ENCODE assay signal across 10 mouse cellular contexts in genomic region chr3:126611624-126612023, GRCm38 (mm10). TPM values are rescaled to one million over a fixed set of nuclear protein-coding genes. Genes with fewer than 3 reads are reported as not detected.
DNase-seq lines count a peak whose midpoint lies in the region; ATAC-seq lines count a peak whose summit lies in the region.
"Had no signal": no experiment of that assay in that cellular context is flagged by ENCODE, and none has a peak within 500 bp of the region (broad histone marks: within the 10 kb centered on the region; RNA-seq: fewer than 3 reads in every experiment).

No protein-coding gene starts in this region.

- no peaks in the 10 kb centered on the region for H3K27me3 ChIP-seq in heart, embryonic 13.5 days (replicated peaks)
- H3K27me3 ChIP-seq in neural tube, embryonic 13.5 days = no peaks in the 10 kb centered on the region
- H3K27me3 ChIP-seq in intestine, embryonic 16.5 days (replicated peaks; ENCODE audit: control insufficient read depth, insufficient read depth, low read length) = no peaks in the 10 kb centered on the region
- H3K27me3 ChIP-seq: forebrain, embryonic 13.5 days had no signal

- H3K4me1 ChIP-seq in heart, embryonic 13.5 days = peaks cover 79% of the 10 kb centered on the region
- peaks cover 29% of the 10 kb centered on the region for H3K4me1 ChIP-seq in neural tube, embryonic 13.5 days (replicated peaks)
- peaks cover 34% of the 10 kb centered on the region for H3K4me1 ChIP-seq in intestine, embryonic 16.5 days (ENCODE audit: control insufficient read depth, insufficient read depth, low read length)

- peak overlapping the region; percentile 28 for H3K4me3 ChIP-seq in heart, embryonic 13.5 days
- no peak overlapping the region for H3K4me3 ChIP-seq in neural tube, embryonic 13.5 days
- H3K4me3 ChIP-seq in intestine, embryonic 16.5 days (ENCODE audit: low read length) = peak overlapping the region; percentile 3; the same call in 1 of the 2 replicates
- H3K4me3 ChIP-seq: forebrain, embryonic 13.5 days had no signal

- WGBS in heart, embryonic 13.5 days = 3% methylated on average over 7 of the region's 7 CpGs
- 15% methylated on average over 7 of the region's 7 CpGs for WGBS in neural tube, embryonic 13.5 days
- 22% methylated on average over 7 of the region's 7 CpGs for WGBS in intestine, embryonic 16.5 days

- peak overlapping the region; percentile 64 for H3K4me2 ChIP-seq in heart, embryonic 13.5 days
- H3K4me2 ChIP-seq in neural tube, embryonic 13.5 days = 0 out of 2 replicates have a peak overlapping the region, but pooled peaks have one; percentile 3
- peak overlapping the region; percentile 44 for H3K4me2 ChIP-seq in intestine, embryonic 16.5 days (ENCODE audit: low read depth, low read length)
- H3K4me2 ChIP-seq: forebrain, embryonic 13.5 days had no signal

- no peak for DNase-seq in heart, adult 11 months
- DNase-seq in neural tube, embryonic 10.5 days (ENCODE audit: extremely low spot score, low spot score) = no peak
- no peak for DNase-seq in right cerebral cortex, postnatal 36 days (ENCODE audit: low spot score in 2 of 2)
- no peak for DNase-seq in gastrocnemius, postnatal 10 days
- DNase-seq: embryo, embryonic 11 days; lung, adult 2 months had no signal

- peak overlapping the region; percentile 84 for H3K27ac ChIP-seq in heart, embryonic 13.5 days (replicated peaks)
- no peak overlapping the region for H3K27ac ChIP-seq in neural tube, embryonic 13.5 days (replicated peaks)
- H3K27ac ChIP-seq in intestine, embryonic 16.5 days (ENCODE audit: low read length) = peak overlapping the region; percentile 93
- H3K27ac ChIP-seq: forebrain, embryonic 13.5 days had no signal

- peaks cover 3% of the 10 kb centered on the region for H3K9me3 ChIP-seq in heart, embryonic 13.5 days
- no peaks in the 10 kb centered on the region for H3K9me3 ChIP-seq in neural tube, embryonic 13.5 days
- no peaks in the 10 kb centered on the region for H3K9me3 ChIP-seq in intestine, embryonic 16.5 days (ENCODE audit: control insufficient read depth, low read length)
- H3K9me3 ChIP-seq: forebrain, embryonic 13.5 days had no signal

- H3K36me3 ChIP-seq in heart, embryonic 13.5 days = peaks cover 6% of the 10 kb centered on the region
- 0 out of 2 replicates have a peak, but pooled peaks cover 2% of the 10 kb centered on the region for H3K36me3 ChIP-seq in neural tube, embryonic 13.5 days
- H3K36me3 ChIP-seq in intestine, embryonic 16.5 days (ENCODE audit: control insufficient read depth, insufficient read depth, low read length) = no peaks in the 10 kb centered on the region

- ATAC-seq in heart, embryonic 13.5 days (ENCODE audit: extremely low read depth, insufficient number of reproducible peaks, low FRiP score, low TSS enrichment) = no peak
- ATAC-seq in neural tube, embryonic 13.5 days (ENCODE audit: low read depth) = no peak
- ATAC-seq in intestine, embryonic 16.5 days = peak; percentile 66
- ATAC-seq: forebrain, embryonic 13.5 days had no signal

- H3K9ac ChIP-seq in heart, embryonic 13.5 days = peak overlapping the region; percentile 75
- no peak overlapping the region for H3K9ac ChIP-seq in neural tube, embryonic 13.5 days
- 0 out of 2 replicates have a peak overlapping the region, but pooled peaks have one; percentile 50 for H3K9ac ChIP-seq in intestine, embryonic 16.5 days (ENCODE audit: low read depth, low read length)
- H3K9ac ChIP-seq: forebrain, embryonic 13.5 days had no signal

RNA-seq across cellular contexts. Expression of gene Camk2d, which starts 15.5 kb away (rescaled TPM):
- polyA plus RNA-seq in heart, embryonic 13.5 days (2015; fragmentation: Nextera tagmentation; extraction: Ambion mirVana) = 87.4 and 97.6 TPM in 2 replicates
- 60.4 and 66.7 TPM in 2 replicates for polyA plus RNA-seq in neural tube, embryonic 13.5 days (2015; fragmentation: Nextera tagmentation; extraction: Ambion mirVana)
- polyA plus RNA-seq in intestine, embryonic 16.5 days (2015; fragmentation: Nextera tagmentation; extraction: Ambion mirVana) = 37.6 and 40.3 TPM in 2 replicates
- total RNA-seq in gastrocnemius, postnatal 10 days (2021) = 100 to 1,000 TPM; 108 to 111 TPM

Comparison
In these comparisons a context has a peak if more than half of its experiments do, and no peak if none do; other contexts are left out.
1. H3K4me2 ChIP-seq: peak in every context shown above with its lines; median percentile 64 in heart, embryonic 13.5 days; 44 in intestine, embryonic 16.5 days; 3 in neural tube, embryonic 13.5 days.